Mouse (Mus musculus) hindlimb bud, embryonic 11.5 days (tissue): ENCODE data around the gene Slc9a5.

Experiments used
- DNase-seq: peaks from one replicate; pipeline ENCODE4 v3.0.0-alpha.2; 2012; ENCODE audit warnings: low read depth, low spot score; ENCODE audit errors: extremely low spot score

Slc9a5 gene

DNA sequence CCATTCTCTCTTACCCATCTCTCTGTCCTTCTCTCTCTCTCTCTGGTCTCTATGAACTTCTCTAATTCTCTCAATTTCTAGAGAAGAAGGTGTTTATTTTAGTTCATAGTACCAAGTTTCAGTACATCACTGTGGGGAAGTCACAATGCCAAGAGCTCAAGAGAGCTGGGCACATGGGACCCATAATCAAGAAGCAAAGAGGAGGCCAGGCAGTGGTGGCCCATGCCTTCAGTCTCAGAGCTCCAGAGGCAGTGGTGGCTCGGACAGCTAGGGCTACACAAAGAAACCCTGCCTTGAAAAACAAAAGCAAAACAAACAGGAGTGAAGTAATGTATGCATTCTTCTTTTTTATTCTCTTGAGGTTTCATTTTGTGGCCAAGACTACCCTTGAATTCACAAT lies 55.9 kb downstream of the Slc9a5 start:
- DNase-seq, result no peak

- no peak for DNase-seq
Measured at GRCm38 (mm10) chr8:105406416-105406815, 57.8 kb downstream of the Slc9a5 start.

- DNase-seq, result no peak
Measured at GRCm38 (mm10) chr8:105408331-105408730, 59.7 kb downstream of the Slc9a5 start.

GRCm38 (mm10) chr8:105409947-105410346 lies 61.3 kb downstream of the Slc9a5 start:
- DNase-seq, result no peak

DNA sequence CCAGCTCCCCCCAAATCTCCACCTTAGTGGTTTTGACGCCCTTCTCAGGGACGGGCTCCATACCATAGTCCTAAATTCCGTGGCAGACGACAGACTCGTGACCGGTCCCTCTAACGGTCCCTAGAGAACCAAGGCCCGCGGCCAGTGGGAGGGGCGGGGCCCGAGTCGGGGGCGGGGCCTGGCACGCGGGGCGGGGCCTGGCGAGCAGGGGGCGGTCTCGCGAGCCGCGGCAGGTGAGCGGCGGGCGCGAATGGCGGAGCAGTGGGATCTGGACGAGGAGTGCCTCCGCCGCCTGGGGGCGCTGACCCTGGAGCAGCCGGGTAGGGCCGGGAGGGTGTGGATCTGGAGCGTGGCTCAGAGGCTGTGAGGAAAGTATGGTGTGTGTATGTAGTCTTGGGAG lies 64.7 kb downstream of the Slc9a5 start, which contains the start of the genes Kctd19 and Lrrc36:
Gene Kctd19, minus strand, starts transcription at position 112 of the 400 bp plus-strand sequence.
Gene Lrrc36, plus strand, starts transcription at position 181 of the 400 bp plus-strand sequence.
- DNase-seq, result no peak

- no peak for DNase-seq
Measured at GRCm38 (mm10) chr8:105418992-105419391, 70.3 kb downstream of the Slc9a5 start.
